15 mouse cellular contexts compared by ENCODE assay signal in the genomic region with DNA sequence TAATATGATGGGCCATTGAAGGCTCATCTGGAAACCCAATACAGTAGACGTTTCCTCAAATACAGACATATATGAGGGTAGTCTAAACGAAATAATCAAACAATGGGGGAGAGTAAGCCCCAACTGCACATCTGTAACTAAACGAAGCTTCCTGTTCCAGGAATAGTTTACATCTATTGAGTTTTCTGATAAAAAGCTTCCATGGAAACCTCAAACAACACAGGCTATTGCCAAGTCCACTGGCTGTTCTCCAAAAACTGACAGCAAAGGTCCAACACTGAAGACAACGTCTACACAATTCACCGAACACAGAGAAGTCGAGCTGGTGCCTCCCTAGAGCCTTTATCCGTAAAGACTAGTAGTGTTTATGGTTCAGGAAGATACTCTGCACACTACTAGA. TPM values are rescaled to one million over a fixed set of nuclear protein-coding genes. Genes with fewer than 3 reads are reported as not detected.
A peak's percentile ranks its signal among the peaks of the same experiment; 100 is the strongest.
DNase-seq lines count a peak whose midpoint lies in the region; ATAC-seq and TF ChIP-seq lines count a peak whose summit lies in the region.
"Had no signal": no experiment of that assay in that cellular context is flagged by ENCODE, and none has a peak within 500 bp of the region (broad histone marks: within the 10 kb centered on the region; RNA-seq: fewer than 3 reads in every experiment).

No protein-coding gene starts in this region.

- TF ChIP-seq EP300 in liver, postnatal 0 days (IDR thresholded peaks at IDR 0.05; ENCODE audit: low read depth): no peak

- TF ChIP-seq CTCF in liver, postnatal 0 days (IDR thresholded peaks at IDR 0.05; ENCODE audit: low read depth): no peak

- ATAC-seq in heart, embryonic 11.5 days (replicated peaks; ENCODE audit: insufficient number of reproducible peaks, low FRiP score, low TSS enrichment): no peak
- ATAC-seq in liver, postnatal 0 days: peak; percentile 53

- no peak overlapping the region for H3K4me3 ChIP-seq in heart, embryonic 11.5 days (ENCODE audit: low read depth, low read length)
- H3K4me3 ChIP-seq in liver, postnatal 0 days (ENCODE audit: low read depth, low read length): no peak overlapping the region
- H3K4me3 ChIP-seq: embryonic facial prominence, embryonic 15.5 days; limb, embryonic 12.5 days; neural tube, embryonic 13.5 days; stomach, embryonic 15.5 days had no signal

- no peaks in the 10 kb centered on the region for H3K4me1 ChIP-seq in heart, embryonic 11.5 days (ENCODE audit: control insufficient read depth, insufficient read depth, low read length)
- 0 out of 2 replicates have a peak, but pooled peaks cover 8% of the 10 kb centered on the region for H3K4me1 ChIP-seq in liver, postnatal 0 days (ENCODE audit: insufficient read depth)
- H3K4me1 ChIP-seq: embryonic facial prominence, embryonic 15.5 days; neural tube, embryonic 13.5 days; stomach, embryonic 15.5 days had no signal

- H3K9me3 ChIP-seq in heart, embryonic 11.5 days (replicated peaks; ENCODE audit: control insufficient read depth, low read length): no peaks in the 10 kb centered on the region
- H3K9me3 ChIP-seq in liver, postnatal 0 days (ENCODE audit: low read length): no peaks in the 10 kb centered on the region
- H3K9me3 ChIP-seq: embryonic facial prominence, embryonic 15.5 days; limb, embryonic 12.5 days; neural tube, embryonic 13.5 days; stomach, embryonic 15.5 days had no signal

- H3K36me3 ChIP-seq in heart, embryonic 11.5 days (ENCODE audit: control insufficient read depth, insufficient read depth, low read length): no peaks in the 10 kb centered on the region
- H3K36me3 ChIP-seq in liver, postnatal 0 days (replicated peaks; ENCODE audit: insufficient read depth, low read length): no peaks in the 10 kb centered on the region
- H3K36me3 ChIP-seq: embryonic facial prominence, embryonic 15.5 days; limb, embryonic 12.5 days; neural tube, embryonic 13.5 days; stomach, embryonic 15.5 days had no signal

- no peak overlapping the region for H3K27ac ChIP-seq in heart, embryonic 11.5 days (ENCODE audit: low read depth, low read length)
- H3K27ac ChIP-seq in liver, postnatal 0 days (ENCODE audit: low read depth): no peak overlapping the region
- H3K27ac ChIP-seq: embryonic facial prominence, embryonic 15.5 days; limb, embryonic 12.5 days; neural tube, embryonic 13.5 days; stomach, embryonic 15.5 days had no signal

- H3K9ac ChIP-seq in heart, embryonic 11.5 days (ENCODE audit: low read depth, low read length): no peak overlapping the region
- no peak overlapping the region for H3K9ac ChIP-seq in liver, postnatal 0 days (replicated peaks)
- H3K9ac ChIP-seq: embryonic facial prominence, embryonic 15.5 days; limb, embryonic 12.5 days; neural tube, embryonic 13.5 days; stomach, embryonic 15.5 days had no signal

- no peak overlapping the region for H3K4me2 ChIP-seq in heart, embryonic 11.5 days
- H3K4me2 ChIP-seq in liver, postnatal 0 days (ENCODE audit: low read depth, low read length): no peak overlapping the region
- H3K4me2 ChIP-seq: embryonic facial prominence, embryonic 15.5 days; limb, embryonic 12.5 days; neural tube, embryonic 13.5 days; stomach, embryonic 15.5 days had no signal

- H3K27me3 ChIP-seq in heart, embryonic 11.5 days (ENCODE audit: control insufficient read depth, insufficient read depth, low read length): no peaks in the 10 kb centered on the region
- no peaks in the 10 kb centered on the region for H3K27me3 ChIP-seq in liver, postnatal 0 days (ENCODE audit: insufficient read depth, low read length)
- H3K27me3 ChIP-seq: embryonic facial prominence, embryonic 15.5 days; limb, embryonic 12.5 days; neural tube, embryonic 13.5 days; stomach, embryonic 15.5 days had no signal

- 65% methylated on average over 7 of the region's 7 CpGs for WGBS in heart, embryonic 11.5 days (ENCODE audit: insufficient replicate concordance)
- WGBS in liver, postnatal 0 days (ENCODE audit: insufficient replicate concordance): 51% methylated on average over 7 of the region's 7 CpGs

- DNase-seq in heart, adult 11 months: peak; percentile 93
- peak; percentile 59 for DNase-seq in liver, postnatal 0 days
- DNase-seq in liver: no peak
- peak; percentile 73 for DNase-seq in heart, postnatal 4 days
- peak; percentile 29 to 50 for DNase-seq in lung, postnatal 4 days
- no peak for DNase-seq in frontal cortex, postnatal 10 days (ENCODE audit: low spot score in 2 of 2)
- DNase-seq: B cell, adult 2 months; cerebellum, adult 9-11 months; kidney, postnatal 25 days; spleen, adult 18-20 months had no signal

RNA-seq across cellular contexts. Expression of gene Smox, which starts 33.6 kb away (rescaled TPM):
- polyA plus RNA-seq in heart, embryonic 11.5 days (2014; fragmentation: Nextera tagmentation; extraction: Ambion mirVana): 16.5 and 19.7 TPM in 2 replicates
- 56.7 and 60.8 TPM in 2 replicates for polyA plus RNA-seq in liver, postnatal 0 days (2015; fragmentation: Nextera tagmentation; extraction: Ambion mirVana)
- 10 to 100 TPM; 33.7 to 35.2 TPM for total RNA-seq in heart, postnatal 4 days (2021)

Comparison
In these comparisons a context has a peak if more than half of its experiments do, and no peak if none do; other contexts are left out.
1. DNase-seq: peak in heart, adult 11 months (single experiment), liver, postnatal 0 days (single experiment), heart, postnatal 4 days (single experiment) and lung, postnatal 4 days (2 of 2); none in liver (single experiment) and frontal cortex, postnatal 10 days (0 of 2).